Mouse (Mus musculus): ENCODE results near the gene Afdn.

DNA sequence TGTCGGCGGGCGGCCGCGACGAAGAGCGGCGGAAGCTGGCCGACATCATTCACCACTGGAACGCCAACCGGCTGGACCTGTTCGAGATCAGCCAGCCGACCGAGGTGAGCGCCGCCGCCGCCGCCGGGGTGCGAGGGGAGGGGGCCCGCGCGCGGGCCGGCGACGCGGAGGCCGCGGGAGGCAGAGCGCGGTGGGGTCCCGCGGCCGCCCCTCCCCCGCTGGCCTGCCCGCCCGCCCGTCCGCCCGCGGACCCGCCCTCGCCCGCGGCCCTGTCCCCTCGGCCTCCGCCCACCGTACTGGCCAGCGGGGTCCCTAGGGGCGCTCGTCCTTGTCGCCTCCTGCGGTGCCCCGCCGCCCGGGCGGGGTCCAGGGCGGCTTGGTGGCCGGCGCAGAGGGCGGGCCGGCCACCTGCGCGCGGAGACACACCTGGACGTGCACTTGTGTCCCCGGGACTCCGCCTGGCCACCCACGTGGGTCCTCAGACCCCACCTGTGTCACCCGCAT lies 388 bp downstream of the Afdn start:
- TF ChIP-seq CTCF (IDR thresholded peaks at IDR 0.05; ENCODE audit: control insufficient read depth, insufficient read depth, insufficient replicate concordance, low read depth, low read length) = no peak
- no peak for TF ChIP-seq POLR2A (IDR thresholded peaks at IDR 0.05; ENCODE audit: control insufficient read depth, low read depth, low read length)
